Mouse (Mus musculus): ENCODE results near the gene Gm45808.

GRCm38 (mm10) chr7:45521728-45522184, 35.1 kb upstream of the Gm45808 start:
- no peak for TF ChIP-seq EP300 (IDR thresholded peaks at IDR 0.05; ENCODE audit: low read depth)
- TF ChIP-seq CTCF (IDR thresholded peaks at IDR 0.05; ENCODE audit: low read depth), result peak; percentile 12; the same call in 1 of the 2 replicates

Measured in heart, postnatal 0 days (tissue).